Mouse (Mus musculus) lung, postnatal 0 days (tissue): Measurements from ENCODE around the gene Fcf1. TPM values are rescaled to one million over a fixed set of nuclear protein-coding genes. Genes with fewer than 3 reads are reported as not detected.

ENCODE experiments used
- ATAC-seq: fragments of 200-750 bp; cut with Nextera tagmentation; 2 replicates; pipeline ENCODE4 v1.8.0; 2017; ENCODE audit warnings: moderate library complexity
- DNase-seq: peaks from one replicate; pipeline ENCODE4 v3.0.0-alpha.2; 2016; ENCODE audit warnings: low spot score
- H3K27ac ChIP-seq: fragments of 300-500 bp; sonication (generic); 2 replicates; pipeline ENCODE4 v1.5.1; 2014; ENCODE audit warnings: antibody characterized with exemption, mild to moderate bottlenecking, low read length, mixed read lengths
- H3K27me3 ChIP-seq: fragments of 300-500 bp; sonication (generic); replicated peaks from 2 replicates; pipeline ENCODE4 v1.6.1; 2014; ENCODE audit warnings: low read length, mixed read lengths; ENCODE audit not compliant: insufficient read depth
- H3K36me3 ChIP-seq: fragments of 300-500 bp; sonication (generic); 2 replicates; pipeline ENCODE4 v1.6.1; 2014; ENCODE audit warnings: low read length, mixed read lengths; ENCODE audit not compliant: insufficient read depth
- H3K4me1 ChIP-seq: fragments of 300-500 bp; sonication (generic); 2 replicates; pipeline ENCODE4 v1.6.1; 2014; ENCODE audit warnings: antibody characterized with exemption, low read depth, low read length, mixed read lengths; ENCODE audit not compliant: insufficient read depth
- H3K4me2 ChIP-seq: fragments of 300-500 bp; sonication (generic); replicated peaks from 2 replicates; pipeline ENCODE4 v1.6.1; 2014; ENCODE audit warnings: low read depth, mild to moderate bottlenecking, low read length, moderate library complexity, mixed read lengths
- H3K4me3 ChIP-seq: fragments of 300-500 bp; sonication (generic); 2 replicates; pipeline ENCODE4 v1.5.1; 2014; ENCODE audit warnings: low read depth, low read length
- H3K9ac ChIP-seq: fragments of 300-500 bp; sonication (generic); replicated peaks from 2 replicates; pipeline ENCODE4 v1.6.1; 2014; ENCODE audit warnings: low read depth, mild to moderate bottlenecking
- H3K9me3 ChIP-seq: fragments of 300-500 bp; sonication (generic); 2 replicates; pipeline ENCODE4 v1.6.1; 2016; ENCODE audit warnings: low read length, mixed read lengths
- CTCF ChIP-seq: IDR thresholded peaks from 2 replicates; pipeline ENCODE4 v1.5.1; 2016; ENCODE audit warnings: antibody characterized with exemption, mild to moderate bottlenecking
- EP300 ChIP-seq: IDR thresholded peaks from 2 replicates; pipeline ENCODE4 v1.6.1; 2016; ENCODE audit warnings: antibody characterized with exemption, mild to moderate bottlenecking, control low read depth
- WGBS: fragments of 180-500 bp; shearing (Covaris S2); extraction: QIAGEN DNeasy Blood & Tissue Kit; methylation state at CpG from one replicate; pipeline ENCODE4 v1.1.7; 2014; 5-methylcytosine and 5-hydroxymethylcytosine counted together
- polyA plus RNA-seq: library from polyadenylated mRNA; unstranded; fragments of >200 nt; fragmentation: Nextera tagmentation; extraction: Ambion mirVana; gene quantifications from 2 replicates; pipeline ENCODE4 v1.2.1, GENCODE M21; 2015

Fcf1 gene
- polyA plus RNA-seq, result 97.1 and 114 TPM in 2 replicates

GRCm38 (mm10) chr12:84970428-84971096 lies at the start of gene Fcf1, which contains the start of gene Arel1:
TSS of gene Fcf1 (plus strand) at chr12:84970897.
TSS of gene Arel1 (minus strand) at chr12:84970900.
- peak within 1 kb of the TSS; percentile 81 for H3K4me3 ChIP-seq
- peak within 1 kb of the TSS; percentile 93 for H3K9ac ChIP-seq
- ATAC-seq, result peak; percentile 90
- H3K9me3 ChIP-seq, result no peaks in the 10 kb centered on the region
- peak within 1 kb of the TSS; percentile 71 for H3K27ac ChIP-seq
- H3K4me2 ChIP-seq, result peak within 1 kb of the TSS; percentile 70
- peak; percentile 96 for DNase-seq
- no peaks in the 10 kb centered on the region for H3K4me1 ChIP-seq
- TF ChIP-seq EP300, result no peak
- H3K36me3 ChIP-seq, result peaks cover 19% of the 10 kb centered on the region; the same call in 1 of the 2 replicates
- no peaks in the 10 kb centered on the region for H3K27me3 ChIP-seq
- WGBS, result under 1% methylated on average over 42 of the region's 42 CpGs

GRCm38 (mm10) chr12:84921881-84922419 lies 48.7 kb upstream of the Fcf1 start:
- ATAC-seq (no peak), DNase-seq (no peak)
- Histone ChIP-seq H3K27me3 (no peaks in the 10 kb centered on the region), H3K4me2 (no peak overlapping the region), H3K4me1 (peaks cover 2% of the 10 kb centered on the region; the same call in 1 of the 2 replicates), H3K9ac (no peak overlapping the region), H3K36me3 (peaks cover 15% of the 10 kb centered on the region), H3K27ac (no peak overlapping the region), H3K9me3 (no peaks in the 10 kb centered on the region), H3K4me3 (no peak overlapping the region)
- 71% methylated on average over 8 of the region's 8 CpGs for WGBS
- TF ChIP-seq CTCF (no peak), EP300 (no peak)

- no peak for ATAC-seq
- 87% methylated on average over 5 of the region's 5 CpGs for WGBS
- Histone ChIP-seq H3K4me1 (no peaks in the 10 kb centered on the region), H3K27ac (no peak overlapping the region), H3K9me3 (no peaks in the 10 kb centered on the region), H3K4me2 (no peak overlapping the region), H3K36me3 (peaks cover 14% of the 10 kb centered on the region; the same call in 1 of the 2 replicates), H3K4me3 (no peak overlapping the region), H3K27me3 (no peaks in the 10 kb centered on the region), H3K9ac (no peak overlapping the region)
- TF ChIP-seq EP300 (no peak), CTCF (no peak)
- DNase-seq, result no peak
Observed at GRCm38 (mm10) chr12:84924324-84924723, 46.4 kb upstream of the Fcf1 start.

GRCm38 (mm10) chr12:84926542-84926941 lies 44.2 kb upstream of the Fcf1 start:
- H3K27me3 ChIP-seq, result no peaks in the 10 kb centered on the region
- no peaks in the 10 kb centered on the region for H3K9me3 ChIP-seq
- no peak overlapping the region for H3K9ac ChIP-seq
- ATAC-seq (no peak), DNase-seq (no peak)
- 90% methylated on average over 6 of the region's 6 CpGs for WGBS
- no peak overlapping the region for H3K27ac ChIP-seq
- H3K4me1 ChIP-seq, result no peaks in the 10 kb centered on the region
- H3K4me2 ChIP-seq, result no peak overlapping the region
- no peak for TF ChIP-seq CTCF
- no peak for TF ChIP-seq EP300
- H3K4me3 ChIP-seq, result no peak overlapping the region
- H3K36me3 ChIP-seq, result peaks cover 26% of the 10 kb centered on the region; the same call in 1 of the 2 replicates

GRCm38 (mm10) chr12:84932210-84932609 lies 38.5 kb upstream of the Fcf1 start:
- Histone ChIP-seq H3K36me3 (peaks cover 35% of the 10 kb centered on the region; the same call in 1 of the 2 replicates), H3K4me1 (no peaks in the 10 kb centered on the region), H3K27ac (no peak overlapping the region), H3K9ac (no peak overlapping the region), H3K4me2 (no peak overlapping the region), H3K9me3 (no peaks in the 10 kb centered on the region), H3K27me3 (no peaks in the 10 kb centered on the region), H3K4me3 (no peak overlapping the region)
- WGBS, result 87% methylated on average over 6 of the region's 6 CpGs
- no peak for DNase-seq
- no peak for ATAC-seq
- TF ChIP-seq CTCF (no peak), EP300 (no peak)

GRCm38 (mm10) chr12:84935343-84935742 lies 35.4 kb upstream of the Fcf1 start:
- TF ChIP-seq CTCF, result no peak
- no peak for TF ChIP-seq EP300
- no peak overlapping the region for H3K4me3 ChIP-seq
- H3K9ac ChIP-seq, result no peak overlapping the region
- no peaks in the 10 kb centered on the region for H3K9me3 ChIP-seq
- no peak overlapping the region for H3K4me2 ChIP-seq
- H3K4me1 ChIP-seq, result no peaks in the 10 kb centered on the region
- H3K27ac ChIP-seq, result no peak overlapping the region
- DNase-seq (no peak), ATAC-seq (no peak)
- no peaks in the 10 kb centered on the region for H3K27me3 ChIP-seq
- H3K36me3 ChIP-seq, result peaks cover 28% of the 10 kb centered on the region; the same call in 1 of the 2 replicates
- 74% methylated on average over 5 of the region's 5 CpGs for WGBS
